Mouse (Mus musculus) Patski (cell line): ENCODE results near the gene Rbm20. TPM values are rescaled to one million over a fixed set of nuclear protein-coding genes. Genes with fewer than 3 reads are reported as not detected.

Source experiments
- ATAC-seq: fragments of 100-300 bp; one replicate; pipeline ENCODE4 v1.8.0; 2021
- CTCF ChIA-PET: fragments of 350-600 bp; sonication (Branson Sonifier 250); formaldehyde crosslinking; loops from one replicate; lab custom pipeline; 2022; ENCODE audit warnings: inconsistent platforms; lab: Charles Lee
- POLR2A ChIA-PET: fragments of 350-600 bp; sonication (Branson Sonifier 250); formaldehyde crosslinking; loops from one replicate; lab custom pipeline; 2022; ENCODE audit warnings: antibody characterized with exemption, inconsistent platforms; lab: Charles Lee
- DNase-seq: peaks from one replicate; pipeline ENCODE4 v3.0.0-alpha.2; 2011; ENCODE audit warnings: low read depth, low spot score
- H3K27me3 ChIP-seq: fragments of 371-371 bp; one replicate; pipeline ENCODE4 v1.5.1; 2021
- CTCF ChIP-seq: fragments of 100-300 bp; IDR thresholded peaks from one replicate; pipeline ENCODE4 v1.5.1; 2021
- in situ Hi-C: fragments of 300-500 bp; cut with MboI; formaldehyde crosslinking; loops from 3 replicates; pipeline ENCODE4 v1.11.1; 2018; ENCODE audit warnings: low pct_unique_long_range_greater_than_20kb, mixed read lengths
- polyA plus RNA-seq: library from polyadenylated mRNA; unstranded; gene quantifications from one replicate; pipeline ENCODE4 v1.2.3, GENCODE M21; 2021

Rbm20 gene
- polyA plus RNA-seq, 1 experiment from 2014 or later: 0.72 TPM

DNA sequence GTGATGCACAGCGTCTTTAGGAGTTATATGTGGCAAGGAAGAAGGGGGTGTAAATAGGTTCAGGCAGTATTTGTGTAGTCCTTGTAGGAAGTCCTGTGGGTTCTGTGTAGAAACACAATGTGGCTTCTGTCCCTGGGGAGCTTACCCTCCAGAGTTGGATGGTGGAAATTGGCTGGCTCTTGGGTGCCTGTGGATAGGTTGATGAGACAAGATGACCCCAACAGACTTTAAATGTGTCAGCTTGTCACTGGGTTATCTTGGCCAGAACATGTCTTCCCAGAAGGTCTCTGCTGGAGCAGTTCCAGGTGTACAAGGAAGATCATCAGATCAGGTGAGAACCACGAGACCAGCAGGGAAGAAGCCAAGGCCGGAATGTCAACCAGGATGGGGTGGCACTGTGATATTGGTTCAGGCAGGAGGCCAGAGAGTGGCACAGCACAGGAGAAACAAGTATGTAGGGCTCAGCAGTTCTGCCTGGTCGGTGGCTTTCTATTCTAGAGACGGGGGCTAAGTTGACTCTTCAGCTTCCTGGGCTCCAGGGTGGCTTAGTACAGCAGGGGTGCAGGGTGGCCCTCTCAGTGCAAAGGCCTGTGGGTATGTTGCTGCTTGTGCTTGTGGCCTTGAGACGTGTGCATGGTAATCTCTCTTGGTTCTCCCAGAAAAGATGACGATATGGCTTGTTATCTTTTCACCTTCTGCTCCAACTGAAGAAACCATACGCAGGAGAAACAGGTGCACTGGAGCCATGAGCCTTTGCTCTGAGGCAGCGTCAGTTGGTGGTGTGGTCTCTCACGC, 209.7 kb downstream of the Rbm20 start:
- no peak for TF ChIP-seq CTCF
- CTCF ChIA-PET: interaction anchor here (1.2 to 1.6 kb wide), 2 partner anchors 9 kb away, joined by 3 to 4 read pairs; no protein-coding TSS in a partner anchor
- H3K27me3 ChIP-seq: peaks cover 16% of the 10 kb centered on the region
- in situ Hi-C loops: no loop called here
- DNase-seq: no peak
- POLR2A ChIA-PET: interaction anchor here (0.6 kb wide), 1 partner anchor 33 kb away, joined by 3 read pairs; no protein-coding TSS in a partner anchor
- ATAC-seq: no peak

GRCm38 (mm10) chr19:53887822-53888221, 210.7 kb downstream of the Rbm20 start:
- no peak for ATAC-seq

DNA sequence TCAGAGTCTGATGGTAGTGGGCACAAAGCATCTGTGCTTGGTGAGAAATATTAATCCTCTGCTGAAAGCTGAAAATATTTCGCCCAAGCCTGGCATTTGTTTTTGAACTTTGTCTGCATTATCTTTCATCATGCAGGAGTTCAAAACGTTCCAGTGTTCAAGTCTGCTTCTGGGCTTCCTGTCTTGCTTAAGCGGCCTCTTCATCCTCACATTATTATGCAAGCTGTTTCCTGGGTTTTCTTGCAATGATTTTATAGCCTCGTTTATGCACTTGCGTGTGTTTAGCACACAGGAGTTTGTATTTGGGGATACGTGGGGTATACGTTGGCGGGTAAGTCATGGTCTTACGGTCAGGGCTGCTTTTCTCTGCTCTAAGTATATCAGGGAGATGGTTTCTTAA, 211.2 kb downstream of the Rbm20 start:
- ATAC-seq (no peak), DNase-seq (no peak)
- H3K27me3 ChIP-seq: peaks cover 6% of the 10 kb centered on the region
- no peak for TF ChIP-seq CTCF
- in situ Hi-C loops: no loop called here
- ChIA-PET CTCF (interaction anchor here (1.2 kb wide), 1 partner anchor 10 kb away, joined by 3 read pairs; no protein-coding TSS in a partner anchor), POLR2A (no interaction called here)

More at GRCm38 (mm10) chr19:53887822-53888221, 210.7 kb downstream of the Rbm20 start:
- no peak for DNase-seq
- no peak for TF ChIP-seq CTCF
- H3K27me3 ChIP-seq: peaks cover 9% of the 10 kb centered on the region
- POLR2A ChIA-PET: no interaction called here
- CTCF ChIA-PET: interaction anchor here (1.2 kb wide), 1 partner anchor 10 kb away, joined by 3 read pairs; no protein-coding TSS in a partner anchor
- in situ Hi-C loops: no loop called here

DNA sequence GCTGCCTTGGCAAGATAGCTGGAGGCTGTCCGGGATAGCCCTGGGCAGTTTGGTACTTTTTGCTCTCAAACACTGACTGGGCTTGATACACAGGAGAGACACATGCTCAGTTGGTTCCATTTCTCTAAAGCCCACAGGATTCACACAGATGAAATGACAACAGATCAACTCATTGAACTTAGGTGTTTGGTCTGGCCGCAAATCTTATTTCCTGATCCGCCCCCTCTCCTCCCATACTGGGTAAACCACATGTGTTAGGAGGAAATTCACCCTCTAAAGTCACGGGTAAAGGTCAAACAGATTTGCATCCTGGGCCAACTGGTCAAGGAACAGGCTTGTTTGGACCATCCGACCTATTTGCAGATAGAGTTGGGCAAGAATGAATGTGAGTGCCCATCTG, 212.4 kb downstream of the Rbm20 start:
- no peak for TF ChIP-seq CTCF
- DNase-seq (no peak), ATAC-seq (no peak)
- CTCF ChIA-PET: interaction anchor here (1.2 kb wide), 1 partner anchor 21 kb away, joined by 3 read pairs; no protein-coding TSS in a partner anchor
- POLR2A ChIA-PET: no interaction called here
- in situ Hi-C loops: no loop called here
- peaks cover 3% of the 10 kb centered on the region for H3K27me3 ChIP-seq

DNA sequence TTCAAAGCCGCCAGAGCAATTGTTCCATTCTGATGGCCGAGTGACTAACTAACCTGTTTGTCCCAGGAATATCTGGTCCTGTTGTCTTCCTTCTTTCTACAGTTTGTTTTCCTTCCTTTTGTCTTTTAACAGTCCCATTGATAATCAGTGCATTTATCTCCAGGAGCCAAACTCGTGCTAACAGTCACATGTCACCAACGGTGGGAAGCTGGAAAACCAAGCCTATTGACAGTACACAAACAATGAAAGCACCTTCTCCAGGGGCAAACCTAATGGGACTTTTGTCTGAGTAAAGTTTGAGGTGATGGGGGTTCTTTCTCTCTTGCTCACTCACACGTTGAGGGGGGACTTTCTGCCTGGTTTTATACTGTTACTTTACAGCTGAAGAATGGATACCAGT, 213.2 kb downstream of the Rbm20 start:
- ATAC-seq (no peak), DNase-seq (no peak)
- ChIA-PET POLR2A (interaction anchor here (0.7 kb wide), 1 partner anchor 57 kb away, joined by 3 read pairs; no protein-coding TSS in a partner anchor), CTCF (interaction anchor here (0.9 to 1.2 kb wide), 2 partner anchors 9 to 22 kb away, joined by 3 read pairs; no protein-coding TSS in a partner anchor)
- H3K27me3 ChIP-seq: peaks cover 3% of the 10 kb centered on the region
- no peak for TF ChIP-seq CTCF
- in situ Hi-C loops: no loop called here

DNA sequence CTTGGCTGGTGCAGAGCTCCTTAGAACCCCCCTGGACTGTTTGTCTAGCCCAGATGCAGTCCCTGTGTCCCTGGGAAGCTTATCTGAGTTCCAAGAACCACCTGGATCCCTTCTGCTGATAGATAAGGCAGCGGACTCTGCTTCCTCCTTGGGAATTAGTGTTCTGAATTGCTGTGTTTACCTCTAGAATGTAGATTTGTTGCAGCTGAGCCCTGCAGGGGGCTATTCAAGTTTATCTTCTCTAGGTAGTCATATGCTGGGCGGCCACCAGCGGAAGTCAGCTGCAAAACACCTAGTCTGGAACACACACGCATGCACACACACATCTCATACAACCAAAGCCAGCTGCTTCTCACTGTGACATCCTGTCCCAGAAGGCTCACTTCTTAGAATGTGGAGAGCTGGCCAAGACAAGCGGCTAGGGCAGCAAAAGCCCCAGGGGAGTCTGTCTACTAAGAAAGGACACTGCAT, 213.7 kb downstream of the Rbm20 start:
- peaks cover 3% of the 10 kb centered on the region for H3K27me3 ChIP-seq
- in situ Hi-C loops: no loop called here
- ChIA-PET POLR2A (interaction anchor here (0.7 kb wide), 1 partner anchor 58 kb away, joined by 3 read pairs; no protein-coding TSS in a partner anchor), CTCF (interaction anchor here (0.9 to 1.0 kb wide), 2 partner anchors 9 to 14 kb away, joined by 3 to 4 read pairs; no protein-coding TSS in a partner anchor)
- no peak for DNase-seq
- TF ChIP-seq CTCF: no peak
- ATAC-seq: no peak

DNA sequence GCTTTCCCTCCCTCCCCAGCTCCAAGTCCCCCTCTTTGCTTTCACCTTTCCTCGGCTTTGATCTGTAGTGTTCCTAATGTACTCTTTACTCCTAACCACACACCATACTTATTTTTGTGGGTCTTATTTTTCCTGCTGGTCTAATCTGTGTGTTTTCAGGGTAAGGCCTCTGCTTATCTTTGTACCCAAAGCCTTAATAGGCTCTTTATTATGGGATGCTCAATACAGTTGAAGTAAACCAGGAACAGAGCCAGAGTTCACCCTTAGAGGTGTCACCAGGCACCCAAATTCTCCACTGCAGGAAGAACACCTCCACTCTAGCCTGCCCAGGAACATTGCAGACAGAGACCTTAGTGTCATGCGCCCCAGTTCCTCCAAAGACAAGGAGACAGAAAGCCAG, 214.5 kb downstream of the Rbm20 start:
- no peak for DNase-seq
- in situ Hi-C loops: no loop called here
- peaks cover 3% of the 10 kb centered on the region for H3K27me3 ChIP-seq
- POLR2A ChIA-PET: interaction anchor here (0.7 kb wide), 1 partner anchor 292 kb away, joined by 3 read pairs; no protein-coding TSS in a partner anchor
- CTCF ChIA-PET: interaction anchor here (1.0 kb wide), 1 partner anchor 13 kb away, joined by 4 read pairs; no protein-coding TSS in a partner anchor
- no peak for TF ChIP-seq CTCF
- ATAC-seq: no peak

DNA sequence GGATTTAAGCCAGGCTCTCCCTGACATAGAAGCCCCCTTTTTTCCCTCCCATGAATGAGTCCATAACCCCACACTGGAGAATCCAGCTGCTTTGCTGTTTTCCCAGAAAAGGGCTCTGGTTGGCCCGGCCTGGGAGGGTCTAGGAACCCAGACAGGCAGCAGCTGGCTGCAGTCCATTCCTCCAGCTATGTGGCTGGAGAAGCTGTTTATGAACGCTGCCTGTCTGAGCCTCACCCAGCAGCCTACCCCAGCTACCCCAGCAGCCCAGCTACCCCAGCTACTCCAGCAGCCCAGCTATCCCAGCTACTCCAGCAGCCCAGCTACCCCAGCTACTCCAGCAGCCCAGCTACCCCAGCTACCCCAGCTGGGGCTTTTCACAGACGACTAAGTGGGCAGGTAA, 215.0 kb downstream of the Rbm20 start, which contains the start of gene Pdcd4:
Pdcd4 (plus strand) TSS at position 171 of the 400 bp plus-strand sequence.
- ATAC-seq: no peak
- in situ Hi-C loops: no loop called here
- TF ChIP-seq CTCF: no peak
- no peak for DNase-seq
- H3K27me3 ChIP-seq: peaks cover 3% of the 10 kb centered on the region
- ChIA-PET POLR2A (interaction anchor here (0.7 kb wide), 1 partner anchor 292 kb away, joined by 3 read pairs; no protein-coding TSS in a partner anchor), CTCF (interaction anchor here (1.0 kb wide), 1 partner anchor 13 kb away, joined by 4 read pairs; no protein-coding TSS in a partner anchor)

DNA sequence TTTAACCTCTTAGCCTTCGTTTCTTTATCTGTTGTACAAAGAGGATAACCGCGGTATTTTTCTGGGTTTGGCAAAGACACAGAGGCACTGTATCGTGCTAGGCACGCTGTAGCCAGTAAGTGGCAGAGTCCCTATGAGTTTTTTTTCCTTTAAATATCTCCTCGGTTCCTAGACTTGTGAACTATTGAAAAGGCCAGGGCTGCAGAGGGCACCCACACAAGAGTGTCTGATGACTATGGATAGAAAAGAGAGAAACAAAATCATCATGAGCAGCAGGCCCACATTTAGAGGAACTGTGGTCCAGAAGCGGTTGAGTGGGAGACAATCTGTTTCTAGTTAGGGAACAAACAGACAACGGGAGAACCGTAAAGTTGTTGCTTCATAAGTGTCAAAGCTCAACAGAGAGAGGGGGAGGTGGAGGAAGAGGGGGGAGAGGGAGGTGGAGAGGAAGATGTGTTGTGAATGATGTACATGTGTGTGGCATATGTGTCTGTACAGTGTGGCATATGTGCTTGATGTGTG, 215.8 kb downstream of the Rbm20 start:
- POLR2A ChIA-PET: no interaction called here
- in situ Hi-C loops: no loop called here

GRCm38 (mm10) chr19:53893711-53894171, 216.6 kb downstream of the Rbm20 start:
- peaks cover under 1% of the 10 kb centered on the region for H3K27me3 ChIP-seq
- ChIA-PET POLR2A (no interaction called here), CTCF (no interaction called here)
- DNase-seq: no peak
- no peak for TF ChIP-seq CTCF
- in situ Hi-C loops: no loop called here
- ATAC-seq: no peak

More for the DNA sequence above, 215.8 kb downstream of the Rbm20 start:
- H3K27me3 ChIP-seq: peaks cover 3% of the 10 kb centered on the region
- ATAC-seq: no peak
- CTCF ChIA-PET: no interaction called here
- no peak for DNase-seq
- TF ChIP-seq CTCF: no peak
